Mouse (Mus musculus): ENCODE results near the gene Slc38a1. TPM values are rescaled to one million over a fixed set of nuclear protein-coding genes. Genes with fewer than 3 reads are reported as not detected.

The Slc38a1 gene
- polyA plus RNA-seq (2014; fragmentation: Nextera tagmentation; extraction: Ambion mirVana) = 147 and 150 TPM in 2 replicates

- H3K4me1 ChIP-seq (ENCODE audit: control insufficient read depth, insufficient read depth, low read length) = peaks cover 33% of the 10 kb centered on the region
- H3K36me3 ChIP-seq (ENCODE audit: control insufficient read depth, insufficient read depth, low read length) = peaks cover under 1% of the 10 kb centered on the region; the same call in 1 of the 2 replicates
- peak; percentile 88 for DNase-seq
- H3K27me3 ChIP-seq (ENCODE audit: control insufficient read depth, insufficient read depth, low read length) = no peaks in the 10 kb centered on the region
- peak within 1 kb of the TSS; percentile 99 for H3K9ac ChIP-seq (replicated peaks; ENCODE audit: low read length)
- H3K4me3 ChIP-seq (replicated peaks; ENCODE audit: low read depth, low read length) = peak within 1 kb of the TSS; percentile 88
- ATAC-seq (ENCODE audit: low FRiP score, low TSS enrichment) = peak; percentile 81
- under 1% methylated on average over 61 of the region's 70 CpGs for WGBS
- peak within 1 kb of the TSS; percentile 100 for H3K27ac ChIP-seq (replicated peaks; ENCODE audit: low read depth, low read length)
- H3K4me2 ChIP-seq (ENCODE audit: low read length) = peak within 1 kb of the TSS; percentile 92
- H3K9me3 ChIP-seq (ENCODE audit: control insufficient read depth, low read length) = no peaks in the 10 kb centered on the region
Measured at GRCm38 (mm10) chr15:96642436-96643405, at the start of gene Slc38a1. Gene Slc38a1, minus strand, starts transcription at chr15:96642913.

- Histone ChIP-seq H3K4me1 (ENCODE audit: control insufficient read depth, insufficient read depth, low read length) (peaks cover 19% of the 10 kb centered on the region), H3K36me3 (ENCODE audit: control insufficient read depth, insufficient read depth, low read length) (peaks cover 96% of the 10 kb centered on the region), H3K9me3 (ENCODE audit: control insufficient read depth, low read length) (no peaks in the 10 kb centered on the region), H3K27ac (replicated peaks; ENCODE audit: low read depth, low read length) (no peak overlapping the region), H3K27me3 (ENCODE audit: control insufficient read depth, insufficient read depth, low read length) (no peaks in the 10 kb centered on the region), H3K4me2 (ENCODE audit: low read length) (no peak overlapping the region), H3K4me3 (replicated peaks; ENCODE audit: low read depth, low read length) (no peak overlapping the region), H3K9ac (replicated peaks; ENCODE audit: low read length) (no peak overlapping the region)
- ATAC-seq (ENCODE audit: low FRiP score, low TSS enrichment) (no peak), DNase-seq (no peak)
- WGBS = 93% methylated on average over 11 of the region's 11 CpGs
Measured at GRCm38 (mm10) chr15:96692401-96692800, 49.7 kb upstream of the Slc38a1 start.

- H3K4me1 ChIP-seq (ENCODE audit: control insufficient read depth, insufficient read depth, low read length) = peaks cover 9% of the 10 kb centered on the region
- H3K27ac ChIP-seq (replicated peaks; ENCODE audit: low read depth, low read length) = no peak overlapping the region
- no peak overlapping the region for H3K4me3 ChIP-seq (replicated peaks; ENCODE audit: low read depth, low read length)
- ATAC-seq (ENCODE audit: low FRiP score, low TSS enrichment) (no peak), DNase-seq (no peak)
- H3K36me3 ChIP-seq (ENCODE audit: control insufficient read depth, insufficient read depth, low read length) = peaks cover 92% of the 10 kb centered on the region
- no peak overlapping the region for H3K4me2 ChIP-seq (ENCODE audit: low read length)
- 90% methylated on average over 15 of the region's 15 CpGs for WGBS
- H3K9me3 ChIP-seq (ENCODE audit: control insufficient read depth, low read length) = no peaks in the 10 kb centered on the region
- H3K9ac ChIP-seq (replicated peaks; ENCODE audit: low read length) = no peak overlapping the region
- no peaks in the 10 kb centered on the region for H3K27me3 ChIP-seq (ENCODE audit: control insufficient read depth, insufficient read depth, low read length)
Measured at GRCm38 (mm10) chr15:96691381-96691780, 48.7 kb upstream of the Slc38a1 start.

GRCm38 (mm10) chr15:96690829-96691228 lies 48.1 kb upstream of the Slc38a1 start:
- Histone ChIP-seq H3K9ac (replicated peaks; ENCODE audit: low read length) (no peak overlapping the region), H3K4me1 (ENCODE audit: control insufficient read depth, insufficient read depth, low read length) (peaks cover 3% of the 10 kb centered on the region), H3K4me2 (ENCODE audit: low read length) (no peak overlapping the region), H3K27ac (replicated peaks; ENCODE audit: low read depth, low read length) (no peak overlapping the region), H3K36me3 (ENCODE audit: control insufficient read depth, insufficient read depth, low read length) (peaks cover 87% of the 10 kb centered on the region), H3K27me3 (ENCODE audit: control insufficient read depth, insufficient read depth, low read length) (no peaks in the 10 kb centered on the region), H3K9me3 (ENCODE audit: control insufficient read depth, low read length) (no peaks in the 10 kb centered on the region), H3K4me3 (replicated peaks; ENCODE audit: low read depth, low read length) (no peak overlapping the region)
- ATAC-seq (ENCODE audit: low FRiP score, low TSS enrichment) = no peak
- DNase-seq = no peak
- WGBS = 93% methylated on average over 13 of the region's 13 CpGs

- no peak overlapping the region for H3K4me2 ChIP-seq (ENCODE audit: low read length)
- H3K27me3 ChIP-seq (ENCODE audit: control insufficient read depth, insufficient read depth, low read length) = no peaks in the 10 kb centered on the region
- DNase-seq = no peak
- H3K36me3 ChIP-seq (ENCODE audit: control insufficient read depth, insufficient read depth, low read length) = peaks cover 78% of the 10 kb centered on the region
- no peaks in the 10 kb centered on the region for H3K4me1 ChIP-seq (ENCODE audit: control insufficient read depth, insufficient read depth, low read length)
- no peak overlapping the region for H3K4me3 ChIP-seq (replicated peaks; ENCODE audit: low read depth, low read length)
- H3K9me3 ChIP-seq (ENCODE audit: control insufficient read depth, low read length) = no peaks in the 10 kb centered on the region
- 95% methylated on average over 9 of the region's 9 CpGs for WGBS
- H3K9ac ChIP-seq (replicated peaks; ENCODE audit: low read length) = no peak overlapping the region
- no peak overlapping the region for H3K27ac ChIP-seq (replicated peaks; ENCODE audit: low read depth, low read length)
- no peak for ATAC-seq (ENCODE audit: low FRiP score, low TSS enrichment)
Measured at GRCm38 (mm10) chr15:96689919-96690318, 47.2 kb upstream of the Slc38a1 start.

- H3K4me3 ChIP-seq (replicated peaks; ENCODE audit: low read depth, low read length) = no peak overlapping the region
- no peak for DNase-seq
- peaks cover 67% of the 10 kb centered on the region for H3K36me3 ChIP-seq (ENCODE audit: control insufficient read depth, insufficient read depth, low read length)
- H3K27me3 ChIP-seq (ENCODE audit: control insufficient read depth, insufficient read depth, low read length) = no peaks in the 10 kb centered on the region
- H3K4me1 ChIP-seq (ENCODE audit: control insufficient read depth, insufficient read depth, low read length) = no peaks in the 10 kb centered on the region
- ATAC-seq (ENCODE audit: low FRiP score, low TSS enrichment) = no peak
- no peak overlapping the region for H3K4me2 ChIP-seq (ENCODE audit: low read length)
- no peaks in the 10 kb centered on the region for H3K9me3 ChIP-seq (ENCODE audit: control insufficient read depth, low read length)
- no peak overlapping the region for H3K27ac ChIP-seq (replicated peaks; ENCODE audit: low read depth, low read length)
- WGBS = 93% methylated on average over 12 of the region's 12 CpGs
- H3K9ac ChIP-seq (replicated peaks; ENCODE audit: low read length) = no peak overlapping the region
Measured at GRCm38 (mm10) chr15:96688784-96689318, 46.1 kb upstream of the Slc38a1 start.

GRCm38 (mm10) chr15:96688036-96688435 lies 45.3 kb upstream of the Slc38a1 start:
- H3K4me1 ChIP-seq (ENCODE audit: control insufficient read depth, insufficient read depth, low read length) = no peaks in the 10 kb centered on the region
- ATAC-seq (ENCODE audit: low FRiP score, low TSS enrichment) (no peak), DNase-seq (no peak)
- no peaks in the 10 kb centered on the region for H3K9me3 ChIP-seq (ENCODE audit: control insufficient read depth, low read length)
- no peak overlapping the region for H3K9ac ChIP-seq (replicated peaks; ENCODE audit: low read length)
- no peaks in the 10 kb centered on the region for H3K27me3 ChIP-seq (ENCODE audit: control insufficient read depth, insufficient read depth, low read length)
- H3K4me2 ChIP-seq (ENCODE audit: low read length) = no peak overlapping the region
- H3K36me3 ChIP-seq (ENCODE audit: control insufficient read depth, insufficient read depth, low read length) = peaks cover 59% of the 10 kb centered on the region
- H3K27ac ChIP-seq (replicated peaks; ENCODE audit: low read depth, low read length) = no peak overlapping the region
- no peak overlapping the region for H3K4me3 ChIP-seq (replicated peaks; ENCODE audit: low read depth, low read length)
- WGBS = 86% methylated on average over 6 of the region's 6 CpGs

GRCm38 (mm10) chr15:96687366-96687765 lies 44.7 kb upstream of the Slc38a1 start:
- no peak overlapping the region for H3K4me3 ChIP-seq (replicated peaks; ENCODE audit: low read depth, low read length)
- no peaks in the 10 kb centered on the region for H3K27me3 ChIP-seq (ENCODE audit: control insufficient read depth, insufficient read depth, low read length)
- no peaks in the 10 kb centered on the region for H3K9me3 ChIP-seq (ENCODE audit: control insufficient read depth, low read length)
- no peak overlapping the region for H3K27ac ChIP-seq (replicated peaks; ENCODE audit: low read depth, low read length)
- ATAC-seq (ENCODE audit: low FRiP score, low TSS enrichment) = no peak
- no peak overlapping the region for H3K4me2 ChIP-seq (ENCODE audit: low read length)
- H3K36me3 ChIP-seq (ENCODE audit: control insufficient read depth, insufficient read depth, low read length) = peaks cover 52% of the 10 kb centered on the region
- no peak for DNase-seq
- 70% methylated on average over 1 of the region's 1 CpGs for WGBS
- H3K9ac ChIP-seq (replicated peaks; ENCODE audit: low read length) = no peak overlapping the region
- H3K4me1 ChIP-seq (ENCODE audit: control insufficient read depth, insufficient read depth, low read length) = no peaks in the 10 kb centered on the region

All from midbrain, embryonic 14.5 days (tissue).